Mouse (Mus musculus): ENCODE results near the gene Lifr. TPM values are rescaled to one million over a fixed set of nuclear protein-coding genes. Genes with fewer than 3 reads are reported as not detected.

The Lifr gene
- polyA plus RNA-seq, 1 experiment = 14.8 TPM

DNA sequence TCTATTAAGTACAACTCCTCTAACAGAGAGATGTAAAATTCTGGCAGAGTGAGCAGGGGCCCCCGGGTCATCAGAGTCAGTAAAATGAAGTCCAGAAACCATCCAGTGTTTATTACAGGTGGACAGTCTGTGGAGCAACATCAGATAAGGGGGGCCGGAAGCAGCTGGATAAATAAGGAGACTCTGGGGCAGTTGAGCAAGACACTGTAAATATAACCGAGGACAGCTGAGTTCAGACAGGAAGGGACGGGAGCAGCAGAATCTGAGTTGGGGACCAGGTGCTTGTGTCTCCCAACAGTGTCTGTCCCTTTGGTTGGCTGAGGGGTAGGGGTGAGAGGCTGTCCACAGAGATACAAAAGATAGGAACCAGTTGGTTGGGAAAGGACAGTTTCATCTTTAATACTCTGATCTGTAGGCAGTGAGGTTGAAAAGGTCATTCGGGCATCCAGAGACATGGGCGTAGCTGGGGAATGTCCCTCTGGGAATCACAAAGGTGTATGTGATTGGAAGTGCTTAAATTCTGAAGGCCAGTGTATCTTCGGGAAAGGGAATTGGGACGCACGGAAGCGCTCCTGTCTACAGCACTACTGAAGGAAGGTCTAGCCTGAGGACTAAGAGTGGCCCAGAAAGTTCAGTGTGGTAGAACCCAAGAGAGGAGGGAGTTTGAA lies 77.0 kb downstream of the Lifr start:
- TF ChIP-seq TCF12 (IDR thresholded peaks at IDR 0.05; ENCODE audit: insufficient read depth, poor library complexity, severe bottlenecking) = peak; percentile 26
- TF ChIP-seq E2F4 (IDR thresholded peaks at IDR 0.05; ENCODE audit: insufficient read depth) = no peak
- no peak for TF ChIP-seq SRF (IDR thresholded peaks at IDR 0.05; ENCODE audit: control insufficient read depth, insufficient read length, low read depth)
- TF ChIP-seq TCF3 (IDR thresholded peaks at IDR 0.05; ENCODE audit: insufficient read length, low read depth) = no peak
- TF ChIP-seq MYOG (IDR thresholded peaks at IDR 0.05; ENCODE audit: control insufficient read depth in 1 of 3, insufficient read depth in 1 of 3, insufficient read length in 2 of 3, low read depth in 2 of 3) = peak in 2 of 3 experiments; percentile 57 to 61
- TF ChIP-seq POLR2A (IDR thresholded peaks at IDR 0.05; ENCODE audit: insufficient read length, low read depth) = no peak
- TF ChIP-seq MYOD1 (IDR thresholded peaks at IDR 0.05; ENCODE audit: control insufficient read depth in 1 of 3, insufficient read length in 2 of 3, low read depth in 2 of 3) = peak in 2 of 3 experiments; percentile 51 to 78
- no peak for TF ChIP-seq POLR2AphosphoS2 (IDR thresholded peaks at IDR 0.05; ENCODE audit: insufficient read length, low read depth)
- no peak for TF ChIP-seq USF1 (IDR thresholded peaks at IDR 0.05; ENCODE audit: low read depth)
- no peak for TF ChIP-seq MAX (IDR thresholded peaks at IDR 0.05; ENCODE audit: low read depth)
- peak; percentile 71; the same call in 1 of the 2 replicates for TF ChIP-seq CEBPB (IDR thresholded peaks at IDR 0.05; ENCODE audit: insufficient read depth, poor library complexity, severe bottlenecking)
- Histone ChIP-seq H3K4me3 (no peak overlapping the region), H3K27me3 (ENCODE audit: control insufficient read depth, insufficient read depth, insufficient read length) (no peaks in the 10 kb centered on the region), H3K4me2 (ENCODE audit: low read depth) (no peak overlapping the region), H3K36me3 (ENCODE audit: control insufficient read depth, insufficient read depth) (peaks cover 58% of the 10 kb centered on the region), H3ac (ENCODE audit: control insufficient read depth, insufficient read length) (no peak overlapping the region), H3K79me2 (ENCODE audit: control insufficient read depth, insufficient read depth) (no peaks in the 10 kb centered on the region)

DNA sequence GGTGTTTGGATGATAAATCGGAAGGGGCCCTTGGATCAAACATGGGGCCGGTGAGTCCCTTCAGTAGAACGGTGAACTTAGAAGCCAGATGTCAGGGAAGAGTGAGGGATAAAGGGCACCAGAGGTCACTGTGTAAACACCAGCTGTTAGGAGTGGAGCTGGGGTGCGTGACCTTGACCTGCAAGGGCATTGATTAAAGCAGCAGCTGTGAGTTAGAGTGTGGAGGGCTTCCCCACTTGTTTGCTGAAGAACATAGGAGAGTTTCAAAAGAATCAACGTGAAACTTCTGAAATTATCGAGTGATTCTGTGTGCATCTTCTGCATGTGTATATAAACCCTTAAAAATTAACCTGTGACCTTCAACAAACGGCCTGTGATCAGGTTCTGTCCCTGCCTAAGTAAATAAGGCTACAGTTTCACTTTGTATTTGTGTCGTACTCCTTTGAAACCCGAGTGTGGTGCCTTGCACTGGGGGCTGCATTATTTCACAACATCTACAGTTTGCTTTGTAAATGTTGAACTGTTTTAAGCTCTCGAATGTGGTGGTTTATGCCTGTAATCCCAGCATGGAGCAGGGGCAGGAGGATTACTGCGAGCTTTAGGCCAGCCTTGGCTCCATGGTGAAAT lies 77.6 kb downstream of the Lifr start:
- H3K4me2 ChIP-seq (ENCODE audit: low read depth) = no peak overlapping the region
- TF ChIP-seq SRF (IDR thresholded peaks at IDR 0.05; ENCODE audit: control insufficient read depth, insufficient read length, low read depth) (no peak), MYOD1 (IDR thresholded peaks at IDR 0.05; ENCODE audit: control insufficient read depth in 1 of 3, insufficient read length in 2 of 3, low read depth in 2 of 3) (peak in 1 of 3 experiments; percentile 47), MYOG (IDR thresholded peaks at IDR 0.05; ENCODE audit: control insufficient read depth in 1 of 3, insufficient read depth in 1 of 3, insufficient read length in 2 of 3, low read depth in 2 of 3) (no peak), POLR2A (IDR thresholded peaks at IDR 0.05; ENCODE audit: insufficient read length, low read depth) (no peak), TCF12 (IDR thresholded peaks at IDR 0.05; ENCODE audit: insufficient read depth, poor library complexity, severe bottlenecking) (no peak)
- H3ac ChIP-seq (ENCODE audit: control insufficient read depth, insufficient read length) = no peak overlapping the region
- no peak overlapping the region for H3K4me3 ChIP-seq
- peaks cover 62% of the 10 kb centered on the region for H3K36me3 ChIP-seq (ENCODE audit: control insufficient read depth, insufficient read depth)
- no peaks in the 10 kb centered on the region for H3K79me2 ChIP-seq (ENCODE audit: control insufficient read depth, insufficient read depth)
- no peaks in the 10 kb centered on the region for H3K27me3 ChIP-seq (ENCODE audit: control insufficient read depth, insufficient read depth, insufficient read length)

DNA sequence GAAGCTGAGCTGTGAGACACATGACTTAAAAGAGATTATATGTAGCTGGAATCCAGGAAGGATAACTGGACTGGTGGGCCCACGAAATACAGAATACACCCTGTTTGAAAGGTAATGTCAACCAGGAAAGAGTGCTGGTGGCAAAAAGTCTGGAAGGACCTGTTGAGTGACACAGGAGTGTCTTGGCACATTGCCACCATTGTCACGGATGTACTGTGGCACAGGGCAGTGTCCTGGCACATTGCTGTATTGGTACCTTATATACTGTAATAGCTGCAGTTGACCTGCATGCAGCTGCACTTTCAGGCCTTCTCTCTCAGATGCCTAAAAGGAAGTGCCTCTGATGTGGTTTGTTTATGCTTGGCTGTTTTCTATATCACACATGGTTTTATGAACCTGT lies 82.5 kb downstream of the Lifr start:
- Histone ChIP-seq H3K4me2 (ENCODE audit: low read depth) (no peak overlapping the region), H3ac (ENCODE audit: control insufficient read depth, insufficient read length) (no peak overlapping the region), H3K4me3 (no peak overlapping the region), H3K79me2 (ENCODE audit: control insufficient read depth, insufficient read depth) (no peaks in the 10 kb centered on the region), H3K27me3 (ENCODE audit: control insufficient read depth, insufficient read depth, insufficient read length) (no peaks in the 10 kb centered on the region), H3K36me3 (ENCODE audit: control insufficient read depth, insufficient read depth) (peaks cover 76% of the 10 kb centered on the region)
- TF ChIP-seq MYOG (IDR thresholded peaks at IDR 0.05; ENCODE audit: control insufficient read depth in 1 of 3, insufficient read depth in 1 of 3, insufficient read length in 2 of 3, low read depth in 2 of 3) (no peak), POLR2A (IDR thresholded peaks at IDR 0.05; ENCODE audit: insufficient read length, low read depth) (no peak), REST (IDR thresholded peaks at IDR 0.05; ENCODE audit: insufficient read depth, insufficient read length) (no peak), TCF12 (IDR thresholded peaks at IDR 0.05; ENCODE audit: insufficient read depth, poor library complexity, severe bottlenecking) (no peak), TCF3 (IDR thresholded peaks at IDR 0.05; ENCODE audit: insufficient read length, low read depth) (no peak), CEBPB (IDR thresholded peaks at IDR 0.05; ENCODE audit: insufficient read depth, poor library complexity, severe bottlenecking) (no peak), USF1 (IDR thresholded peaks at IDR 0.05; ENCODE audit: low read depth) (no peak), MAX (IDR thresholded peaks at IDR 0.05; ENCODE audit: low read depth) (no peak), POLR2AphosphoS2 (IDR thresholded peaks at IDR 0.05; ENCODE audit: insufficient read length, low read depth) (no peak), SRF (IDR thresholded peaks at IDR 0.05; ENCODE audit: control insufficient read depth, insufficient read length, low read depth) (no peak), MYOD1 (IDR thresholded peaks at IDR 0.05; ENCODE audit: control insufficient read depth in 1 of 3, insufficient read length in 2 of 3, low read depth in 2 of 3) (no peak), E2F4 (IDR thresholded peaks at IDR 0.05; ENCODE audit: insufficient read depth) (no peak)

DNA sequence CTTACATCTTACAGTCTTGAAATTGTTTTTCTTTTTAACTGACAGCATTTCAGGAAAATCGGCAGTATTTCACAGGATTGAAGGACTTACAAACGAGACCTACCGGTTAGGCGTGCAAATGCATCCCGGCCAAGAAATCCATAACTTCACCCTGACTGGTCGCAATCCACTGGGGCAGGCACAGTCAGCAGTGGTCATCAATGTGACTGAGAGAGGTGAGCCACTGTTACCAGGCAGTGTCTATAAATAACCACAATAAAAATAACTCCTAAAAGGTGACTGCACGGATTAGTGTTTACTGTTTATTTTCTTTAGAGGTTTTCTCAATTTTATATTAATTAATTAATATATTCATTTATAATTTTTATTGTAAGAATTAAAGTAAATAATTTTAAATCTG lies 82.9 kb downstream of the Lifr start:
- Histone ChIP-seq H3ac (ENCODE audit: control insufficient read depth, insufficient read length) (no peak overlapping the region), H3K79me2 (ENCODE audit: control insufficient read depth, insufficient read depth) (no peaks in the 10 kb centered on the region), H3K27me3 (ENCODE audit: control insufficient read depth, insufficient read depth, insufficient read length) (no peaks in the 10 kb centered on the region), H3K4me2 (ENCODE audit: low read depth) (no peak overlapping the region), H3K36me3 (ENCODE audit: control insufficient read depth, insufficient read depth) (peaks cover 75% of the 10 kb centered on the region), H3K4me3 (no peak overlapping the region)
- TF ChIP-seq TCF3 (IDR thresholded peaks at IDR 0.05; ENCODE audit: insufficient read length, low read depth) = no peak
- no peak for TF ChIP-seq POLR2AphosphoS2 (IDR thresholded peaks at IDR 0.05; ENCODE audit: insufficient read length, low read depth)
- no peak for TF ChIP-seq SRF (IDR thresholded peaks at IDR 0.05; ENCODE audit: control insufficient read depth, insufficient read length, low read depth)
- TF ChIP-seq E2F4 (IDR thresholded peaks at IDR 0.05; ENCODE audit: insufficient read depth) = no peak
- no peak for TF ChIP-seq TCF12 (IDR thresholded peaks at IDR 0.05; ENCODE audit: insufficient read depth, poor library complexity, severe bottlenecking)
- TF ChIP-seq MAX (IDR thresholded peaks at IDR 0.05; ENCODE audit: low read depth) = no peak
- no peak for TF ChIP-seq MYOG (IDR thresholded peaks at IDR 0.05; ENCODE audit: control insufficient read depth in 1 of 3, insufficient read depth in 1 of 3, insufficient read length in 2 of 3, low read depth in 2 of 3)
- no peak for TF ChIP-seq POLR2A (IDR thresholded peaks at IDR 0.05; ENCODE audit: insufficient read length, low read depth)
- no peak for TF ChIP-seq MYOD1 (IDR thresholded peaks at IDR 0.05; ENCODE audit: control insufficient read depth in 1 of 3, insufficient read length in 2 of 3, low read depth in 2 of 3)
- no peak for TF ChIP-seq USF1 (IDR thresholded peaks at IDR 0.05; ENCODE audit: low read depth)
- TF ChIP-seq CEBPB (IDR thresholded peaks at IDR 0.05; ENCODE audit: insufficient read depth, poor library complexity, severe bottlenecking) = no peak
- no peak for TF ChIP-seq REST (IDR thresholded peaks at IDR 0.05; ENCODE audit: insufficient read depth, insufficient read length)

All from myocyte (in vitro differentiated cells).